Mouse (Mus musculus): ENCODE results near the gene Cped1. TPM values are rescaled to one million over a fixed set of nuclear protein-coding genes. Genes with fewer than 3 reads are reported as not detected.

Gene Cped1
- total RNA-seq, 2 experiments from 2014 or later, result 34.3 to 43.2 TPM

DNA sequence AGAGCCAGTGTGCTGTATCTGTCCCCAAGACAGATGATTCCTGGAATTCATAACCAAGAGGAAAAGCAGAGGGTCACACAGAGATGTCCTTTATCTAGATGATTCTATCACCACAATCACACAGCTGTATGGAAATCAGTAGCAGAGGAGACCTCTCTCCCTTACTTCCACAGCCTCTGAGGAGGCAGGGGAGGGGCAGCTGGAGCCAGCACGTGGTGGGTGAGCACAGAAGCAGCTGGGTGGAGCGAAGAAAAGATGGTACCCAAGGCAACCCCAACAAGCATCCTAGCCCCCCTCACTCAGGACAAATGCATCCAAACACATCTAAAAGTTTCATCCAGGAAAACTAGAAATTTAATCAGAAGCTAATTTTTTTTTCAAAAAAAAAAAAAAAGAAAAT, 182.7 kb downstream of the Cped1 start:
- no peak for DNase-seq

DNA sequence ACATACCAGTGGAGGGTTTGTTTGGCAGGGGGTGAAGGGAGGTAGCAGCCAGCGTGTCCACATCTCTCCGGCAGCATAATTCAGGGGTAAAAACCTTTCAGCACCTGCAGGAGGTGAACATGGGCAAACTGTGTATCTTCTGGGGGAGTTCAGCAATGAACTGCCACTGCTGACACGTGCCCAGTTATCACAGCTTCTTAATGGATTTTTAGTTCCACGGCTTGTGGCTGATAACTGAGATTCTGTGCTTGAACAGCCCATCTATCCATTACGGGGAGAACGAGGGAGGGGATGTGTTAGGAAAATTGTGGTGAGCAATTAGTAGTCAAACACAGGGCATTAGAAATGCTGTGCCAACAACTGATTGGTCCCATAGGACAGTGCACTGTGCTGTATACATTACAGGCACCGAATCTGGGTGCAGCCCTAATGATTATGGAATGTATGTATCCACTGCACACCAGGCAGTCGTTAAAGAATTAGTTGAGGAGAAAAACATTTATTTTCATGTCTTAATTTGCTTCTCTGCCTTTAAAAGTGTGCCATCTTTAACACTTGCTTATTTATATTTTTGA, 193.1 kb downstream of the Cped1 start:
- DNase-seq, result no peak

DNA sequence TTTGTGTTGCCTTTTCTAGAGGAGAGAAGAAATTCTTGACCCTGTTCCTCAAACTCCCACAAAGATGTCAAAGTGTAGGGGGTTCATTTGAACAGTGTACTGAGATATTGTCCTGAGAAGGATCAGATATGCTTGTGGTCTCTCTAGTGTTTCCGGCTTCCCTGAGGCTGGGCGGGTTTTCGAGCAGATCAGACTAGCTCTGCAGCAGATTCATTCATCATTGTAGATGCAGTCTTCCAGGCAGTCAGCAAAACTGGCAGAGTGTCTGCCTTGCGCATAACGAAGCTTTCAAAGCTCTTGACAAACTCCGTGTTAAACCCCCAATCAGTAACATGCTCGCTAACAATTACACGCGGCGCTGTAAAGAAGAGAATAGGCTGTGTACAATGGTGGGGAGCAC, 194.6 kb downstream of the Cped1 start:
- no peak for DNase-seq

DNA sequence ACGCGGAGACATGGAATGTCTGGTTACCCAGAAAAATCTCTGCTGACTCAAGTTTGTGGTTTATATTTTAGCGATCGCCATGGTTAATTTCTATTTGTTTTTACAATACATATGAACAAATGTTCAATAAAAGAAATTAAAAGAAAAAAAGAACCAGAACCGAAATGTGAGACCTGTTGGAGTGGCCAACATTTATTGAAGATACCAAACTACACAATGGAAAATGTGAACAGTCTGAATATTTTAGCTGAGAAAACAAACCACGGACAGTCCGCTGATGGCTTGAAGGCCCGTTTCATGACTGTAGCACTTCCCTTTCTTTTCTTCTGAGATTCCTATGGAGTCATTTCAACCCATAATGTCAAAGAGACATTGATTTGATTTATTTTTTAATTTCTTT, 201.3 kb downstream of the Cped1 start:
- no peak for DNase-seq

DNA sequence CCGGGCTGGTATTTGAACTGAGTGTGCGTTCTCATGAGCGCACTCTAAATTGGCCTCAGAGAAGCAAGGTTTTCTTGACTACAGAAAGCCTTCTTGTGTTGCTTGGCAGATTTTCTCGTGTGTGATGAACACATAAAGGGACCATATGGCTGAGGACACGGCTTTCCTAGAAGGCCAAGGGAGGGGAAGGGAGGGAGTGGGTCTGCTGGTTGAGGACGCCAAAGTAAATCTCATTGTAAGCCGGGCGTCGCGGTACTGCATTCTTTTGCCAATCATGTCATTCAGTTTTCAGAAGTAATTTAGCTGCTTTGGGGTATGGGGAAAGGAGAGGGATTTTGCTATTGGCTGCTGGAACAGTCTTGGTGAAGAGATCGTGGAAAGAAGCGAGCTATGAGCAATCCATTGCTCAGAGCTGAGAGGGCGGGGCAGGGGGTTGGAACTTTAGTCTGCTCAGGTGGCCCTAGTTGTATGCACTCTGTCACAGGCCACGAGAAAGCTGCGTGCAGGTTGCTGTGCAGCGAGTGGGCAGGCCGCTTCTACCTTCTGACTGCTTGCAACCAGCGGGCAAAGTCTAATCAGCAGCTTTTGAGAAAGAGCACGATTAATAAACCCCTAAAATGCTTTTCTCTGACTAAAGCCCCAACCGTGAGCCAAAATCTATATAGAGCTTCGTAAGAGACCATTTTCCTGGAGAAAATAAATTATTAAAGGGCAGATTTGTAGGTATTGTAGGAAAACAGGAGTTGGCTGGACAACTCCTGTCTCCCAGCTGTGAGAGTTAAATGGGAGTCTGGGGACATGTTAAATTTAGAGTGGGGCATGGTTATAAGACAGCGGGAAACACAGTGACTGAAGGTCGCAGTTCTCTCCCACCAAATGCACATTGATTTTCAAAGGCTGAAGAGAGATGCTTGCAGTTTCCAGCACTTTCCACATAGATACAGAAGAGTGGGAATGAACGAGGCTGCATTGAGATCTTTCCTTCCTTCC, 203.9 kb downstream of the Cped1 start:
- no peak for DNase-seq

DNA sequence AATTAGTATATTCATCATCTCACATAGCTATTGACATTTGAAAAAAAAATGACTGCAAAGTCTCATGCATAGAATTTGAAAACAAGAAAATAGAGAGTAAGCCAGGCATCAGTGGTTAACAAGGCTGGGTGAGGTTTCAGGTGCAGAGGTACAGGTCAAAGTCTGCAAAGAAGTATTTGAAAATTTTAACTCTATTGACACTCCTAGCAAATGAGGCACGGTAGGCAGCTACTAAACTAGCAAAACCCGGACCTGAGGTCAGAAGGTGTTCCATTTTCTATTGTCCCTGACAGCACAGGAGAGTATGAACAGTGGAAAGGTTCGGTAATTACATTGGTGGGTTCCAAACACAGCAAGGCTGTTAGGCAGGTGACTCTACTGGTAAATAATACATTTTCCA, 212.9 kb downstream of the Cped1 start:
- no peak for DNase-seq

DNA sequence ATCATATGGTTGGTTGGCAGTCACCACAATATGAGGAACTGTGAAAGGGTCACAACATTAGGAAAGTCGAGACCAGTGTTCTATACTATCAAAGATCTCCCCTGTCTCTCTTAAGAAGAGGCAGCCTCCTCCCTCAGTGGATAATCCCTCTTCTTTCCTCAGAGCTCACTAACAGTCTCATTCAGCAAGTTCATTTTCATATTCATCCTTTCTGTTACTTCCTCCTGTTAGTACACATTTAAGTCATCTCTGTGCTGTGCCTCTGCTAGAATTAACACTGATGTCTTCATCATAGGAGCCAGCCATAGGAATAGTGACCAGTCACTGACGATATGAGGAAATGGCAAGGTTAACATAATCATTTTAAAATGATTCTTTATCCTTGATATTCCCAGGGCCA, 213.8 kb downstream of the Cped1 start:
- DNase-seq, result no peak

DNA sequence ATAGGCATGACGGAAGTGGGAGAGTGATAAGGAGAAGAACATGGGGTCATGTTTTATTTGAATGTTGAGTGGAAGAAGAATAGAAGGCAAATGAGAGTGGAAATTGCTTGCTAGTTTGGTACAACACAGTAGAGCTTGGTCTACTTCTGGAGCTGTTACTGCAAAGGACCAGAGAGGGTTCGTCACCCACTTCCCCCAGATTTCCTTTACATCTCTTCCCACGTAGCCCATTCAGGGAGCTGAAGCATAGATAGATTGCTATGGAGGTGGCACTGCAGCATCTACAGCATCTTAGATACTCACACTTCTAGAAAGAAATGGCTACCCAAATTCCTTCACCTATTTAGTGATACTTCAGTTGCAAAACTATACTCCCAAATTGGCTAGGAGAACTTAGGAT, 214.4 kb downstream of the Cped1 start:
- DNase-seq, result no peak

DNA sequence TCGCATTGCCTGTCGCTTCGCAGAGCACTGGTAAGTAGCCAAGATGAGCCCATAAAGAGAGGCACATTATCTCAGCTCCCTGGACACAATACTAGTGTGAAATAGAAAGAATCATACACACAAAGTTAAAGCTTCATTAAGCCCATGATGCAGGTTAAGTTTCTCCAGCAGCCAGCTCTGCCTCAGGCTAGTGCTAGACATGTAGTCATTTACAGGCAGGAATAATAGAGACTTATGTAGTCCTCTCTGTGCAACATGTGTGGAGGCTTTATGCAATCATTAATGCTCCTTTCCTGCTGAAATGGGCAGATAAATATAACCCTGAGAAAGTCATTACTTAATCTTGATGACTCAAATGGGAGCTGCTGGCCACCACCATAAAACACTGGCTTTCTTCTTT, 216.2 kb downstream of the Cped1 start:
- peak in 1 of 2 experiments; percentile 7 for DNase-seq

DNA sequence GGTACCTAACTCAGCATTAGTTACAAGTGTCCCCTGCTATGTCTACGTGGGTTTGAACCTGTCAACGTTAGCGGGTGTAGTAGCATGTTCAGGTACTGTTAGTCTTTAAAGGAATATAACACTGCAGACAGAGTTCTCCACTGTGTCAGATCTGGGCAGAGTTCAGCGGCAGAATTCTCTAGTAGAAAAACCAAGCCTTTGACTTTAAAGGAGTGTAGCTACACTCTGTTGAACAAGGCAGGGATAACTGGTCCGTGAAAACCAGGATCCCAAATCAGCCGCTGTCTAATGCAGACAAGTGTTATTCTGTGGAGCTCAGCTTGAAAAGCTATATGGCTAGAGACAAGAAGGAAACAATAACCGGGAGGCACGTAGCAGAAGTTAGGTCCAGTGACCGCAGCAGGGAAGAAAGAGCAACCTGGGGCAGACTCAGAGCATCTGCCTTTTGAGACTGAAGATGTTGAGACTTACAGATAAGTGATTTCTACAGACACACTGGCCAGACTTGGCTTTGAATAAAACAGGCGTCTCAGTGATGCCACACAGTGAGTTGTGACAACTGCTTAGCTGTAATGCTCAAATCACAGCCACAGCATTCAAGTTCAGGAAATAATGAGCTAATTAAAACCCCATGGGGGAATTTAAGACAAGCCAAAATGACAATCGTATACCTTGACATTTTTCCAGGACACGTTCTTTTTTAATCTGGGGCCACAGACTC, 219.5 kb downstream of the Cped1 start:
- no peak for DNase-seq

DNA sequence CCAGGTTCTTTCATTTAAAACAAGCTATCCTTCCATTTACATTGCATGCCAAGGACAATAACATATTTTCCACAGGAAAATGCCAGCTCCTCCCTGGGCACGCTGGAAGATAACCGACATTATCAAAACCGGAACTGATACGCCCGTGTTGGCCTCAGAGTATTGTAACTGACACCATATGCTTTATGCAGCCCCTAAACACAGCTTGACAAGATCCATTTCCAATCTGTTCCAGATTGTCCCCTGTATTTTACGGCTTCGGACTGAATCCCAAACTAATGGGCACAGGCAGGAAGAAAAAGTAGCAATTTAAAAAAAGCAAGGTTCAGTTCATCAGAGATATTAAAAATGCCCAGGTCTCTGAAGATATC, 220.0 kb downstream of the Cped1 start:
- no peak for DNase-seq

DNA sequence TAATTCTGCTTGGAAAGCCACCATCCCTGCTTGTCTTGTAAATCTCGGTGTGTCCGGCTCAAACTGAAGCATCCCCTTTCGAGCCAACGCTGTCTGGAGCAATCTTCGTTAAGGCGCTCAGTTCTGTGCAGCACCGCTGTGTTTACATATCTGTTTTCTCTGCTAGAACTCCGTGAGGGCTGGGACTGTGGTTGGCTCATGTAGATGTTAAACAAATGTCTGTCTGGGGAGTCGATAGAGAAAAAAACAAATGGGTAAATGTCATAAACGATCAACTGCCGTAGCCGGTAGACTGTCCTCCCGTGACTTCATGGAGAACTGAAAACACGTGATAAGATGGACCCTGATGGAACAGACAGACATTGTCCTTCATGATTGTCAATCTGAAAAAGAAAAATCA, 220.5 kb downstream of the Cped1 start:
- DNase-seq, result no peak

DNA sequence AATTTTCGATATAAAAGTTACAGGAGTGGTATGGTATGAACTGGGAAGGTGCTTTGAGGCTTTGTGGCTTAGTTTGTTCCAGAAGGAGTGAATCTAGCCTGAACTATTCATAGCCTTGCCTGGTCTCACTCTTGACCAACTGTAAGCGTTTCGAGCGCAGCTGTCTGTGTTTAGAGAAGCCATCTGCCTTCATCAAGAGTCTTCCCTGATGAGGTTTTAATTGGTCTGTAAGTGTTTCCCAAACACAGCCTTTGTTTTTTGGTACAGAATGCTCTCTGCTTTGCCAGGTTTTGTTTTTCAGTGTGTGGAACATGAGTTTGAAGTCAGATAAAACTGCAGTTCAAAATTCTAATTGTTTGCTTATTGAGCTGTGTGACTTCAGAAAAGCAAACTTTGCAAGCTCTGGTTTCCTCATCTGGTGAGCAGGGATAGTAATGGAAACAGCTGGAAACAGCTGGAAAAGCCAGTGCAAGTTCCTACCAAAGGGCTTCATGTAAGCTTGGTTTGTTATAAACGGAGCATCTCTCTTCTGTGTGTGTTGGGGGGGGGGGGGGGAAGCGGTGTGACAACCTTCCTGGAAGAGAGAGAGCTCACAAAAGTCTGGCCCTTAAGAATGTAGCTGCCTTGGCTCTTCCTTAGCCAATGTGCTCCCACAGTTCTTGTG, 221.0 kb downstream of the Cped1 start:
- DNase-seq, result no peak

DNA sequence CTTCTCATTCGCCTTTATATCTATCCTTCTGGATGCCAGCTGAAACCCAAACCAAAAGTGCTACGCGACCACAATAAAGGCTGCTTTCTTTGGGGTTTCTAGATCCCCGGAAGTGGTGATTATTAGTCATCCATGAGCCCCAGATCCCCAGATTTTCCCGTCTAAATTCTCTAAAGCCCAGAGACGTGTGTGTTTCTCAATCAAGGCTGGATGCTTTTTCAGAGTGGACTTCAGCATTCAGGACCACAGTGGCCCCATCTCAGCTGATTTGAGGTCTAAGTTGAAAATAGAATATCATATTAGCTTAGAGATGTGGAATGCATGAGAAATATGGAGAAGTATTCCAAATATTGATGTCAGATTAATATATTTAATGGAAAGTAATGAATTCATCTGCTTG, 226.4 kb downstream of the Cped1 start:
- DNase-seq, result no peak

DNA sequence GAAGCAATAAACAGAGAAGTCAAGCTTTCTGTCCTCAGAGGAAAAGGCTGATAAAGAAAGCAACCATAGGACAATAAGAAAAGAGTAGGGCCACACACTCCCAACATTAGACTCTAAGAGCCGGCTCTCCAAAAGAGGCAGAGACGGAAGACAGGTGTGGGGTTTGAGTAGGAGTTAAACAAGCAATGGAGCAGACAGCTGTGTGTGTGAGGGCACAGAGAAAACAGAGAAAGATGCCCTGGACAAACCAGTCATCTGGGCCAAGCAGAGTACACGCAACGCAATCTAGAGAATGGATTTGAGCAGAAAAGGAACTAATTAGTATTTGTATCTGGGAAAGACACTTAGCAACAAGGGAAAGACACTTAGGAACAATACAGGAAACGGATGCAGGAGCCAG, 227.5 kb downstream of the Cped1 start:
- no peak for DNase-seq

DNA sequence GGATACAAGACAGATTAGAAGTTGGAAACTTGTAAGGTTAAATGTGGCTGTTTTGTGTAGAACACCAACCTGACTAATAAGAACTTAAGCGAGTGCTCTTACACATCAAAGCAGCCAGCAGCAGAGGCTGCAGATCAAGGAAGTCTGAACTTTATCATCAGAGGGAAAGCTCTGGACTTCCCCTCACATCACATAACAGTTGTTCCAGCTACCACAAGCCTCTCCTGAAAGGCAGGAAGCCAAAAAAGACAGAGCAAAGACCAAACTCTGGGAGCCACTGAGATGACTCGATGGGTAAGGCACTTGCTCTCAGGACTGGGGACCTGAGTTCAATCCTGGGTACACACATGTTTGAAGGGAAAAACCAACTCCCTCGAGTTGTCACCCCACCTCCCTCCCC, 228.1 kb downstream of the Cped1 start:
- no peak for DNase-seq

DNA sequence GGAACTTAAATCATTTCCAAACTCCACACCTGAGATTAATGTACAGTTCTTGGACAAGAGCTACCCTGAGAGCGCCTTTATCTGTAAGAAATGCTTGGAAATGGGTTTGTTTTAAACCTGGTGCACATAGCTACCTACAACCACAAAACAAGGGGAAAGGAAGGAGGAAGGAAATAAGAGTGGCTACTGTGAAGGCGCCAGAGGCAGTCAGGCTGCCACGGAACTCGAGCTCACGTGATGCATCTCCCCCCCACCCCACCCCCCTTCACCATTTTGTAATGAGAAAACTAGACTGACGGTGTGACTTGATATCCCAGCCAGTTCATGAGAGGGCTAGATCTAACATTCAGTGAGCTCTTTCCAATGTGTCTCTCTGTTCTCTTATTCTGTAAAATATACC, 228.9 kb downstream of the Cped1 start:
- no peak for DNase-seq

DNA sequence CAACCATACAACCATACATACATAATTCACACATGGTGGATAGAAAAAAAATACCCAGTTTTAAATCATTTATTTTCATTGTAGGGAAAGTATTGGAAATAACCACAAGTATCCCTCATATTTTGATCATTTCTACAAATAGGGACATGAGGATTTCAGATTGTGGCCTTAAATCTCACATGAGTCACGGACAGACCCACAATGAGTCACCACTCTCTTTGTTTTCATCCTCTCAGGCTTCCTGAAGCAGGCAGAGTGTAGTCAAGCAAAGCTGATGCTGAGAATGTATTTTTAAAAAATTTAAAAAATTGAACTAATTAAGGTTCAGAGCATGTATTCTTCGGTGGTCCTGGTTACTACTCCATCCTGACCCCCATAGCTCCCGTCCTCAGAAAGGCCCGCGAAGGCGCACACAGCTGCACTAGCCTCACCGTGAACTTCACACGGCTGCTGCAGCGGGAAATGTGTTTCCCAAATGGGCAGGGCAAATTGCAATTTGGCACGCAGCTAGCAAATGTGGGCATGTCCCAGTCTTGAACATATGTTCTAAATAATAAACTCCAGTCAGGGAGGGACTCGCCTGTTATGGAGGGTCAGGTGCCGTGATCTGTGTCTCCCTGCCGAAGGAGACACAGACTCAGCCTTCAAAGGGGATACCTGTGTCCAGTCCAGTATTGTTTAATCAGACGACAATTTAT, 230.7 kb downstream of the Cped1 start:
- DNase-seq, result peak; percentile 20

DNA sequence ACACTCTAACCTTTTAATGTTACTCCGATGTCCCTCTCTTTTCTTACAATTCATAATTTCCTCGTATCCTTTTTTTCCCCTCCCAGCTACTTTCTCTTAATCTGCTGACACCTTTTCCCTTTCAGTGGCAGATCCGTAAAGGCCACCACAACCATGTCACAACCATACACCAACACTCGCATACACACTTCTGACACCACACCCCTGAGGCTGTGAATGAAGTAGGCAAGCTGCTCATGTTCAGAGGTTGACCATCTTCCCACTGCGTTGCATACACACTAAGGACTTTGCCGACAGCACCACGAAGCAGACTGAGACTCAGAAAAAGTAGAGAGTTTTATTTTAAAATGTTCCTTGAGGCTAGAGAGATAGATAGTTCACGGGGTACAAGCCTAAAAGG, 235.4 kb downstream of the Cped1 start:
- DNase-seq, result no peak

DNA sequence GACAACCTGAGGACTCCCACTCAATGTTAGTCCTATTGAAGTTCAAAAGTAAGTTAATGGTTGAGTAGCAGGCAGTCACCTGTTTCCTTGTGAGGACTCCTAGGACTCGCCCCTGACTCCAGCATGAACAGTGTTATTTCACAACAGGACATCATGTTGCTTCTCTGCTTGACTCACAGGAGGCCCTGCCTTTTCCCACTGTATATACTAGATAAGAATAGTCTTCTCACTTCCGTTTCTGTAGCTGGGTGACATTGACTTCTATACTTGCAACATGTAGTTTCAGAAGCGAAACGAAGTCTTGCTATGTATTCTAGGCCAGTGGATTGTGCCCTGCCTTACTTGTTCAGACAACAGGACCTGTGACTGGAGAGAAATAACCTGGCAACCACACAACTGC, 236.4 kb downstream of the Cped1 start:
- DNase-seq, result no peak

DNA sequence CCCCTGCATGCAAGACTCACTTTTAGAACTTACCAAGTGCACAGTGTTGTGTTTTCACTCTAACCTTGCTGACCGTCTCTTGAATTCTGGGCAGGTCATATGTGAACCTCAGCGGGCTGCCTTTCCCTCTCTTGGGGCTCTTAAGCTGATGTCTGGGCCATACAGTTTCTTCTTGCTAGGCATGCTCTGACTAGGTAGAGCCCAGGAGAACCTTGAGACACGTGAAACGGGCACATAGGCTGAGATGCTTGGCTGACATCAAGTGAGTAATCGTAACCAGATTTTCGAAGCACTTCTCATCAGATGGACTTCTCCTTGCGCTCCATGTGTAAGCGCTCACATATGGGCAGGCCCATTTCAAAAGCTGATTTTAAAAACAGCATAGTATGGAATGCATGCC, 237.2 kb downstream of the Cped1 start:
- no peak for DNase-seq

DNA sequence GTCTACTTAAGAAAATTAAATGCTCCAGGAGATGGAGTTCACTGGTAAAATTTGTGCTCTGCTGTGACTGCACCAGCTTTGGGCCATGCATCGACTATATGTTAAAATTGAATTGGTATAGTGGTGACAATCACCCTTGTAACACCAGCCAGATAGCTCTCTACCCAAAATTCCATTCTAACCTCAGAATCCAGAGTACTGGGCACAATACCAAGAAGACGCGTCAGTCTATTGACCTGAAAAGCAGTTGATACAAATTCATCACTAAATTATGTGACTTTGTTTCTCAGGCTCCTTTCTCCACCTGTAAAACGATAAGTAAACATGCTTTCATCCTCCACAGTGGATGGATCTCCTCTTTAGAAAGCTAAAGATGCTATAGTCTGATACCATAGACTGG, 238.6 kb downstream of the Cped1 start:
- DNase-seq, result no peak

All from adrenal gland, postnatal 36 days (tissue).